Mouse (Mus musculus): Measurements from ENCODE around the gene Fig4. TPM values are rescaled to one million over a fixed set of nuclear protein-coding genes. Genes with fewer than 3 reads are reported as not detected.

Gene Fig4
- polyA plus RNA-seq, 1 experiment from 2014 or later, result 17.2 TPM

- no peak overlapping the region for H3K4me3 ChIP-seq (ENCODE audit: low read length)
- WGBS, result 87% methylated on average over 2 of the region's 2 CpGs
- H3K9me3 ChIP-seq (ENCODE audit: control insufficient read depth, low read length), result no peaks in the 10 kb centered on the region
- H3K9ac ChIP-seq (ENCODE audit: low read depth, low read length), result no peak overlapping the region
- no peaks in the 10 kb centered on the region for H3K27me3 ChIP-seq (replicated peaks; ENCODE audit: control insufficient read depth, insufficient read depth, low read length)
- no peak for ATAC-seq
- no peaks in the 10 kb centered on the region for H3K36me3 ChIP-seq (ENCODE audit: control insufficient read depth, insufficient read depth, low read length)
- H3K27ac ChIP-seq (ENCODE audit: low read length), result no peak overlapping the region
- H3K4me2 ChIP-seq (ENCODE audit: low read depth, low read length), result no peak overlapping the region
- H3K4me1 ChIP-seq (ENCODE audit: control insufficient read depth, insufficient read depth, low read length), result no peaks in the 10 kb centered on the region
Measured at GRCm38 (mm10) chr10:41157296-41157695, 145.8 kb downstream of the Fig4 start.

- H3K36me3 ChIP-seq (ENCODE audit: control insufficient read depth, insufficient read depth, low read length), result no peaks in the 10 kb centered on the region
- no peak overlapping the region for H3K4me2 ChIP-seq (ENCODE audit: low read depth, low read length)
- ATAC-seq, result no peak
- no peak overlapping the region for H3K4me3 ChIP-seq (ENCODE audit: low read length)
- H3K9me3 ChIP-seq (ENCODE audit: control insufficient read depth, low read length), result no peaks in the 10 kb centered on the region
- H3K4me1 ChIP-seq (ENCODE audit: control insufficient read depth, insufficient read depth, low read length), result no peaks in the 10 kb centered on the region
- no peaks in the 10 kb centered on the region for H3K27me3 ChIP-seq (replicated peaks; ENCODE audit: control insufficient read depth, insufficient read depth, low read length)
- no peak overlapping the region for H3K9ac ChIP-seq (ENCODE audit: low read depth, low read length)
- WGBS, result 45% methylated on average over 1 of the region's 1 CpGs
- H3K27ac ChIP-seq (ENCODE audit: low read length), result no peak overlapping the region
Measured at GRCm38 (mm10) chr10:41156693-41157092, 146.4 kb downstream of the Fig4 start.

GRCm38 (mm10) chr10:41153229-41153750 is 149.8 kb downstream of the Fig4 start:
- Histone ChIP-seq H3K9ac (ENCODE audit: low read depth, low read length) (no peak overlapping the region), H3K9me3 (ENCODE audit: control insufficient read depth, low read length) (no peaks in the 10 kb centered on the region), H3K27me3 (replicated peaks; ENCODE audit: control insufficient read depth, insufficient read depth, low read length) (no peaks in the 10 kb centered on the region), H3K4me2 (ENCODE audit: low read depth, low read length) (no peak overlapping the region), H3K4me1 (ENCODE audit: control insufficient read depth, insufficient read depth, low read length) (no peaks in the 10 kb centered on the region), H3K27ac (ENCODE audit: low read length) (no peak overlapping the region), H3K4me3 (ENCODE audit: low read length) (no peak overlapping the region), H3K36me3 (ENCODE audit: control insufficient read depth, insufficient read depth, low read length) (no peaks in the 10 kb centered on the region)
- no peak for ATAC-seq
- WGBS, result 90% methylated on average over 5 of the region's 5 CpGs

- no peaks in the 10 kb centered on the region for H3K9me3 ChIP-seq (ENCODE audit: control insufficient read depth, low read length)
- ATAC-seq, result no peak
- 71% methylated on average over 4 of the region's 4 CpGs for WGBS
- H3K4me2 ChIP-seq (ENCODE audit: low read depth, low read length), result 0 out of 2 replicates have a peak overlapping the region, but pooled peaks have one; percentile 31
- no peak overlapping the region for H3K9ac ChIP-seq (ENCODE audit: low read depth, low read length)
- H3K36me3 ChIP-seq (ENCODE audit: control insufficient read depth, insufficient read depth, low read length), result no peaks in the 10 kb centered on the region
- H3K4me1 ChIP-seq (ENCODE audit: control insufficient read depth, insufficient read depth, low read length), result no peaks in the 10 kb centered on the region
- H3K27me3 ChIP-seq (replicated peaks; ENCODE audit: control insufficient read depth, insufficient read depth, low read length), result no peaks in the 10 kb centered on the region
- no peak overlapping the region for H3K27ac ChIP-seq (ENCODE audit: low read length)
- no peak overlapping the region for H3K4me3 ChIP-seq (ENCODE audit: low read length)
Measured at GRCm38 (mm10) chr10:41151901-41152300, 151.2 kb downstream of the Fig4 start.

- 0 out of 2 replicates have a peak, but pooled peaks have one; percentile 7 for ATAC-seq
- H3K4me2 ChIP-seq (ENCODE audit: low read depth, low read length), result peak overlapping the region; percentile 31
- no peaks in the 10 kb centered on the region for H3K4me1 ChIP-seq (ENCODE audit: control insufficient read depth, insufficient read depth, low read length)
- H3K4me3 ChIP-seq (ENCODE audit: low read length), result no peak overlapping the region
- no peak overlapping the region for H3K27ac ChIP-seq (ENCODE audit: low read length)
- no peaks in the 10 kb centered on the region for H3K27me3 ChIP-seq (replicated peaks; ENCODE audit: control insufficient read depth, insufficient read depth, low read length)
- no peaks in the 10 kb centered on the region for H3K9me3 ChIP-seq (ENCODE audit: control insufficient read depth, low read length)
- no peak overlapping the region for H3K9ac ChIP-seq (ENCODE audit: low read depth, low read length)
- 53% methylated on average over 18 of the region's 18 CpGs for WGBS
- H3K36me3 ChIP-seq (ENCODE audit: control insufficient read depth, insufficient read depth, low read length), result no peaks in the 10 kb centered on the region
Measured at GRCm38 (mm10) chr10:41151441-41151840, 151.6 kb downstream of the Fig4 start.

GRCm38 (mm10) chr10:41151021-41151420 is 152.0 kb downstream of the Fig4 start:
- Histone ChIP-seq H3K27ac (ENCODE audit: low read length) (no peak overlapping the region), H3K36me3 (ENCODE audit: control insufficient read depth, insufficient read depth, low read length) (no peaks in the 10 kb centered on the region), H3K4me1 (ENCODE audit: control insufficient read depth, insufficient read depth, low read length) (no peaks in the 10 kb centered on the region), H3K4me2 (ENCODE audit: low read depth, low read length) (peak overlapping the region; percentile 31), H3K27me3 (replicated peaks; ENCODE audit: control insufficient read depth, insufficient read depth, low read length) (no peaks in the 10 kb centered on the region), H3K9me3 (ENCODE audit: control insufficient read depth, low read length) (no peaks in the 10 kb centered on the region), H3K4me3 (ENCODE audit: low read length) (no peak overlapping the region), H3K9ac (ENCODE audit: low read depth, low read length) (no peak overlapping the region)
- no peak for ATAC-seq
- WGBS, result 57% methylated on average over 10 of the region's 10 CpGs

GRCm38 (mm10) chr10:41150496-41150895 is 152.6 kb downstream of the Fig4 start:
- no peaks in the 10 kb centered on the region for H3K9me3 ChIP-seq (ENCODE audit: control insufficient read depth, low read length)
- H3K36me3 ChIP-seq (ENCODE audit: control insufficient read depth, insufficient read depth, low read length), result no peaks in the 10 kb centered on the region
- ATAC-seq, result no peak
- 79% methylated on average over 2 of the region's 2 CpGs for WGBS
- H3K4me2 ChIP-seq (ENCODE audit: low read depth, low read length), result no peak overlapping the region
- H3K27ac ChIP-seq (ENCODE audit: low read length), result no peak overlapping the region
- H3K27me3 ChIP-seq (replicated peaks; ENCODE audit: control insufficient read depth, insufficient read depth, low read length), result no peaks in the 10 kb centered on the region
- no peak overlapping the region for H3K4me3 ChIP-seq (ENCODE audit: low read length)
- no peaks in the 10 kb centered on the region for H3K4me1 ChIP-seq (ENCODE audit: control insufficient read depth, insufficient read depth, low read length)
- no peak overlapping the region for H3K9ac ChIP-seq (ENCODE audit: low read depth, low read length)

GRCm38 (mm10) chr10:41149307-41149706 is 153.8 kb downstream of the Fig4 start:
- H3K4me3 ChIP-seq (ENCODE audit: low read length), result no peak overlapping the region
- H3K4me2 ChIP-seq (ENCODE audit: low read depth, low read length), result no peak overlapping the region
- no peaks in the 10 kb centered on the region for H3K36me3 ChIP-seq (ENCODE audit: control insufficient read depth, insufficient read depth, low read length)
- H3K9me3 ChIP-seq (ENCODE audit: control insufficient read depth, low read length), result no peaks in the 10 kb centered on the region
- no peak overlapping the region for H3K9ac ChIP-seq (ENCODE audit: low read depth, low read length)
- 71% methylated on average over 3 of the region's 3 CpGs for WGBS
- ATAC-seq, result no peak
- no peak overlapping the region for H3K27ac ChIP-seq (ENCODE audit: low read length)
- H3K27me3 ChIP-seq (replicated peaks; ENCODE audit: control insufficient read depth, insufficient read depth, low read length), result no peaks in the 10 kb centered on the region
- no peaks in the 10 kb centered on the region for H3K4me1 ChIP-seq (ENCODE audit: control insufficient read depth, insufficient read depth, low read length)

- Histone ChIP-seq H3K27ac (ENCODE audit: low read length) (no peak overlapping the region), H3K36me3 (ENCODE audit: control insufficient read depth, insufficient read depth, low read length) (no peaks in the 10 kb centered on the region), H3K9me3 (ENCODE audit: control insufficient read depth, low read length) (no peaks in the 10 kb centered on the region), H3K4me3 (ENCODE audit: low read length) (no peak overlapping the region), H3K9ac (ENCODE audit: low read depth, low read length) (no peak overlapping the region), H3K4me1 (ENCODE audit: control insufficient read depth, insufficient read depth, low read length) (no peaks in the 10 kb centered on the region), H3K27me3 (replicated peaks; ENCODE audit: control insufficient read depth, insufficient read depth, low read length) (no peaks in the 10 kb centered on the region), H3K4me2 (ENCODE audit: low read depth, low read length) (no peak overlapping the region)
- WGBS, result 74% methylated on average over 2 of the region's 2 CpGs
- ATAC-seq, result no peak
Measured at GRCm38 (mm10) chr10:41146141-41146540, 156.9 kb downstream of the Fig4 start.
